In genomic region chr3:83752196-83752595, GRCm38 (mm10) we compare ENCODE assay signal across 20 mouse cellular contexts.
"Had no signal": no experiment of that assay in that cellular context is flagged by ENCODE, and none has a peak within 500 bp of the region (broad histone marks: within the 10 kb centered on the region; RNA-seq: fewer than 3 reads in every experiment).

No protein-coding gene starts in this region.

- ATAC-seq: hindbrain, embryonic 16.5 days; hindbrain, postnatal 0 days; inflammation-experienced regulatory T-cells, adult 6 months; intestine, embryonic 15.5 days; intestine, embryonic 16.5 days; intestine, postnatal 0 days had no signal

- DNase-seq: heart, postnatal 14 days; heart, postnatal 36 days; heart, postnatal 4 days; kidney, adult 11 months; kidney, adult 18-20 months; kidney, adult 2 months; kidney, adult 8-10 months; kidney, postnatal 10 days; kidney, postnatal 14 days; kidney, postnatal 25 days; kidney, postnatal 36 days; kidney, postnatal 4 days; layer of hippocampus, adult 9-11 months; layer of hippocampus, postnatal 36 days had no signal
